Mouse (Mus musculus): ENCODE results near the gene Ampd1. TPM values are rescaled to one million over a fixed set of nuclear protein-coding genes. Genes with fewer than 3 reads are reported as not detected.

Gene Ampd1
- total and polyA plus RNA-seq, 3 experiments: 0.19 TPM; not detected in 2

GRCm38 (mm10) chr3:103126138-103126537 is 52.3 kb downstream of the Ampd1 start:
- no peaks in the 10 kb centered on the region for H3K36me3 ChIP-seq (replicated peaks in 1 of 2; ENCODE audit: control insufficient read depth in 1 of 2, insufficient read depth in 1 of 2, low read length in 1 of 2)
- no peak overlapping the region for H3K4me3 ChIP-seq (replicated peaks in 1 of 3; ENCODE audit: low read depth in 2 of 3, low read length in 2 of 3, poor library complexity in 1 of 3)
- no peak overlapping the region for H3K4me2 ChIP-seq (ENCODE audit: insufficient read depth, low read depth, poor library complexity, severe bottlenecking)
- no peak for DNase-seq (ENCODE audit: extremely low read depth)
- TF ChIP-seq RAD21 (IDR thresholded peaks at IDR 0.05; ENCODE audit: low read depth, low read length): peak; percentile 12; the same call in 1 of the 2 replicates
- TF ChIP-seq CTCF (conservative IDR thresholded peaks at IDR 0.05 in 1 of 2, IDR thresholded peaks at IDR 0.05 in 1 of 2; ENCODE audit: low read depth in 2 of 2, low read length in 2 of 2): peak in 1 of 2 experiments; percentile 18; a peak in 1 of 4 replicates
- TF ChIP-seq NRF1 (IDR thresholded peaks at IDR 0.05; ENCODE audit: low read depth, low read length): no peak
- no peak for TF ChIP-seq ETS1 (conservative IDR thresholded peaks at IDR 0.05; ENCODE audit: low read depth, low read length)
- TF ChIP-seq MYC (IDR thresholded peaks at IDR 0.05; ENCODE audit: low read depth, low read length): no peak
- no peak for TF ChIP-seq E2F4 (IDR thresholded peaks at IDR 0.05; ENCODE audit: insufficient replicate concordance, low read depth, low read length)
- no peak overlapping the region for H3K9ac ChIP-seq (ENCODE audit: insufficient read depth, low read depth)
- no peaks in the 10 kb centered on the region for H3K79me2 ChIP-seq (replicated peaks; ENCODE audit: control insufficient read depth, extremely low read depth, insufficient read depth, poor library complexity, severe bottlenecking)
- H3K9me3 ChIP-seq (replicated peaks; ENCODE audit: low read length): no peaks in the 10 kb centered on the region
- peaks cover 0 to 15% of the 10 kb centered on the region in 2 experiments; a peak in 2 of 4 replicates for H3K4me1 ChIP-seq (ENCODE audit: control insufficient read depth in 1 of 2, insufficient read depth in 2 of 2)
- in situ Hi-C loops (cut with MboI; ENCODE audit: low pct_ligation_motif_present, low pct_unique_long_range_greater_than_20kb, low sequenced_read_pairs): no loop called here
- dilution Hi-C loops (cut with MboI; ENCODE audit: extremely low pct_ligation_motif_present, extremely low pct_unique_long_range_greater_than_20kb, low sequenced_read_pairs): no loop called here
- H3K27ac ChIP-seq (ENCODE audit: insufficient read depth, low read depth): no peak overlapping the region
- no peaks in the 10 kb centered on the region for H3K27me3 ChIP-seq (replicated peaks)

- dilution Hi-C loops (cut with MboI; ENCODE audit: extremely low pct_ligation_motif_present, extremely low pct_unique_long_range_greater_than_20kb, low sequenced_read_pairs) (no loop called here), in situ Hi-C loops (cut with MboI; ENCODE audit: low pct_ligation_motif_present, low pct_unique_long_range_greater_than_20kb, low sequenced_read_pairs) (no loop called here)
- H3K36me3 ChIP-seq (replicated peaks in 1 of 2; ENCODE audit: control insufficient read depth in 1 of 2, insufficient read depth in 1 of 2, low read length in 1 of 2): no peaks in the 10 kb centered on the region
- DNase-seq (ENCODE audit: extremely low read depth): no peak
- H3K27ac ChIP-seq (ENCODE audit: insufficient read depth, low read depth): no peak overlapping the region
- H3K4me1 ChIP-seq (ENCODE audit: control insufficient read depth in 1 of 2, insufficient read depth in 2 of 2): peaks cover 0 to 15% of the 10 kb centered on the region in 2 experiments; a peak in 2 of 4 replicates
- H3K4me3 ChIP-seq (replicated peaks in 1 of 3; ENCODE audit: low read depth in 2 of 3, low read length in 2 of 3, poor library complexity in 1 of 3): no peak overlapping the region
- H3K9ac ChIP-seq (ENCODE audit: insufficient read depth, low read depth): no peak overlapping the region
- no peaks in the 10 kb centered on the region for H3K9me3 ChIP-seq (replicated peaks; ENCODE audit: low read length)
- H3K4me2 ChIP-seq (ENCODE audit: insufficient read depth, low read depth, poor library complexity, severe bottlenecking): no peak overlapping the region
- H3K27me3 ChIP-seq (replicated peaks): no peaks in the 10 kb centered on the region
- TF ChIP-seq TBP (conservative IDR thresholded peaks at IDR 0.05; ENCODE audit: low read depth, low read length): no peak
- TF ChIP-seq NELFE (IDR thresholded peaks at IDR 0.05; ENCODE audit: low read depth, low read length): no peak
- no peak for TF ChIP-seq ZNF384 (IDR thresholded peaks at IDR 0.05; ENCODE audit: low read depth, low read length)
- TF ChIP-seq ETS1 (conservative IDR thresholded peaks at IDR 0.05; ENCODE audit: low read depth, low read length): no peak
- TF ChIP-seq HCFC1 (IDR thresholded peaks at IDR 0.05; ENCODE audit: low read depth, low read length): no peak
- TF ChIP-seq GABPA (IDR thresholded peaks at IDR 0.05; ENCODE audit: insufficient replicate concordance, low read depth, low read length): no peak
- TF ChIP-seq RAD21 (IDR thresholded peaks at IDR 0.05; ENCODE audit: low read depth, low read length): no peak
- no peak for TF ChIP-seq ZC3H11A (IDR thresholded peaks at IDR 0.05; ENCODE audit: low read depth, low read length)
- no peak for TF ChIP-seq BHLHE40 (IDR thresholded peaks at IDR 0.05; ENCODE audit: low read depth, low read length)
- TF ChIP-seq MAFK (IDR thresholded peaks at IDR 0.05; ENCODE audit: insufficient replicate concordance, low read length): no peak
- TF ChIP-seq TCF12 (IDR thresholded peaks at IDR 0.05; ENCODE audit: low read depth, low read length): no peak
- no peak for TF ChIP-seq ZKSCAN1 (IDR thresholded peaks at IDR 0.05; ENCODE audit: borderline replicate concordance, low read depth, low read length)
- TF ChIP-seq UBTF (IDR thresholded peaks at IDR 0.05; ENCODE audit: low read depth, low read length): no peak
- TF ChIP-seq SIN3A (IDR thresholded peaks at IDR 0.05; ENCODE audit: low read length): no peak
- TF ChIP-seq ZMIZ1 (IDR thresholded peaks at IDR 0.05; ENCODE audit: low read depth, low read length): no peak
- no peak for TF ChIP-seq RCOR1 (conservative IDR thresholded peaks at IDR 0.05; ENCODE audit: low read depth, low read length)
- TF ChIP-seq CHD2 (IDR thresholded peaks at IDR 0.05; ENCODE audit: low read length): no peak
- TF ChIP-seq CTCF (conservative IDR thresholded peaks at IDR 0.05 in 1 of 2, IDR thresholded peaks at IDR 0.05 in 1 of 2; ENCODE audit: low read depth in 2 of 2, low read length in 2 of 2): no peak
- no peaks in the 10 kb centered on the region for H3K79me2 ChIP-seq (replicated peaks; ENCODE audit: control insufficient read depth, extremely low read depth, insufficient read depth, poor library complexity, severe bottlenecking)
Measured at GRCm38 (mm10) chr3:103127177-103127576, 53.4 kb downstream of the Ampd1 start.

Data from CH12.LX (cell line).